In genomic region chr11:102773713-102774611, GRCm38 (mm10) we compare ENCODE assay signal across 8 mouse cellular contexts. TPM values are rescaled to one million over a fixed set of nuclear protein-coding genes. Genes with fewer than 3 reads are reported as not detected.
DNase-seq lines count a peak whose midpoint lies in the region; ATAC-seq and TF ChIP-seq lines count a peak whose summit lies in the region.

No protein-coding gene starts in this region.

- H3ac ChIP-seq in C2C12 (ENCODE audit: control insufficient read depth, insufficient read length, low read depth) (peak overlapping the region; percentile 27), myocyte (ENCODE audit: control insufficient read depth, insufficient read length) (no peak overlapping the region)

- 0 out of 2 replicates have a peak, but pooled peaks have one; percentile 36 for TF ChIP-seq POLR2A in embryonic fibroblast, embryonic 13.5 days (IDR thresholded peaks at IDR 0.05; ENCODE audit: low read depth, low read length)
- no peak for TF ChIP-seq POLR2A in myocyte (IDR thresholded peaks at IDR 0.05; ENCODE audit: insufficient read length, low read depth)

- under 1% methylated on average over 46 of the region's 46 CpGs for WGBS in heart, embryonic 10.5 days
- under 1% methylated on average over 46 of the region's 46 CpGs for WGBS in kidney, embryonic 15.5 days
- WGBS in stomach, embryonic 14.5 days = under 1% methylated on average over 46 of the region's 46 CpGs

- peak overlapping the region; percentile 36 for H3K4me3 ChIP-seq in C2C12 (ENCODE audit: insufficient read depth, poor library complexity, severe bottlenecking)
- peak overlapping the region; percentile 37 for H3K4me3 ChIP-seq in embryonic fibroblast, embryonic 13.5 days (ENCODE audit: insufficient read depth, low read length)
- H3K4me3 ChIP-seq in heart, embryonic 10.5 days = peak overlapping the region; percentile 72
- peak overlapping the region; percentile 55 for H3K4me3 ChIP-seq in kidney, embryonic 15.5 days (replicated peaks)
- H3K4me3 ChIP-seq in myocyte = peak overlapping the region; percentile 22
- H3K4me3 ChIP-seq in stomach, embryonic 14.5 days (ENCODE audit: low read depth, low read length) = peak overlapping the region; percentile 73

- ATAC-seq in kidney, embryonic 15.5 days (replicated peaks; ENCODE audit: low FRiP score) = peak; percentile 20
- peak; percentile 51; the same call in 1 of the 2 replicates for ATAC-seq in stomach, embryonic 14.5 days (ENCODE audit: insufficient number of reproducible peaks, insufficient read depth, low FRiP score, low read depth)

- no peak overlapping the region for H3K27ac ChIP-seq in embryonic fibroblast, embryonic 13.5 days (ENCODE audit: insufficient read depth, low read length)
- H3K27ac ChIP-seq in heart, embryonic 10.5 days = peak overlapping the region; percentile 88
- H3K27ac ChIP-seq in kidney, embryonic 15.5 days = peak overlapping the region; percentile 93
- peak overlapping the region; percentile 86 for H3K27ac ChIP-seq in stomach, embryonic 14.5 days (ENCODE audit: low read length)

- H3K36me3 ChIP-seq in C2C12 (ENCODE audit: control insufficient read depth, insufficient read depth) (no peaks in the 10 kb centered on the region), myocyte (ENCODE audit: control insufficient read depth, insufficient read depth) (no peaks in the 10 kb centered on the region)
- peaks cover 19% of the 10 kb centered on the region for H3K36me3 ChIP-seq in heart, embryonic 10.5 days
- H3K36me3 ChIP-seq in kidney, embryonic 15.5 days = peaks cover 8% of the 10 kb centered on the region; the same call in 1 of the 2 replicates
- H3K36me3 ChIP-seq in stomach, embryonic 14.5 days (ENCODE audit: control insufficient read depth, insufficient read depth, low read length) = no peaks in the 10 kb centered on the region

- H3K4me1 ChIP-seq in embryonic fibroblast, embryonic 13.5 days (ENCODE audit: control insufficient read depth, insufficient read depth, low read length) = no peaks in the 10 kb centered on the region
- peaks cover 80% of the 10 kb centered on the region for H3K4me1 ChIP-seq in heart, embryonic 10.5 days
- peaks cover 64% of the 10 kb centered on the region for H3K4me1 ChIP-seq in kidney, embryonic 15.5 days
- H3K4me1 ChIP-seq in stomach, embryonic 14.5 days (ENCODE audit: control insufficient read depth, insufficient read depth, low read length) = peaks cover 21% of the 10 kb centered on the region; the same call in 1 of the 2 replicates

- H3K9me3 ChIP-seq in heart, embryonic 10.5 days = no peaks in the 10 kb centered on the region
- H3K9me3 ChIP-seq in kidney, embryonic 15.5 days (replicated peaks) = no peaks in the 10 kb centered on the region
- no peaks in the 10 kb centered on the region for H3K9me3 ChIP-seq in stomach, embryonic 14.5 days (ENCODE audit: control insufficient read depth, low read depth, low read length)

- TF ChIP-seq CTCF in C2C12 (IDR thresholded peaks at IDR 0.05; ENCODE audit: control insufficient read depth, insufficient read depth, insufficient read length) = peak; percentile 92
- peak; percentile 96 for TF ChIP-seq CTCF in embryonic fibroblast, embryonic 13.5 days (IDR thresholded peaks at IDR 0.05; ENCODE audit: borderline replicate concordance, insufficient read depth, low read length)

- H3K79me3 ChIP-seq in C2C12 (ENCODE audit: low read depth) = no peaks in the 10 kb centered on the region

- H3K79me2 ChIP-seq in C2C12 (ENCODE audit: control insufficient read depth, insufficient read depth) = no peaks in the 10 kb centered on the region
- H3K79me2 ChIP-seq in myocyte (ENCODE audit: control insufficient read depth, insufficient read depth) = no peaks in the 10 kb centered on the region

- peak overlapping the region; percentile 99 for H3K4me2 ChIP-seq in kidney, embryonic 15.5 days
- peak overlapping the region; percentile 100 for H3K4me2 ChIP-seq in myocyte (ENCODE audit: low read depth)
- H3K4me2 ChIP-seq in stomach, embryonic 14.5 days (replicated peaks; ENCODE audit: low read depth, low read length) = peak overlapping the region; percentile 94

- DNase-seq in brain, adult 2 months (ENCODE audit: low read depth, low spot score) = peak; percentile 92
- peak; percentile 90 for DNase-seq in heart, embryonic 10.5 days (ENCODE audit: low spot score)
- peak; percentile 77 for DNase-seq in liver

- H3K27me3 ChIP-seq in C2C12 (ENCODE audit: control insufficient read depth, insufficient read depth, insufficient read length) = no peaks in the 10 kb centered on the region
- H3K27me3 ChIP-seq in heart, embryonic 10.5 days (ENCODE audit: insufficient read depth, poor library complexity, severe bottlenecking) = peaks cover 41% of the 10 kb centered on the region
- H3K27me3 ChIP-seq in kidney, embryonic 15.5 days = peaks cover 10% of the 10 kb centered on the region; the same call in 1 of the 2 replicates
- no peaks in the 10 kb centered on the region for H3K27me3 ChIP-seq in myocyte (ENCODE audit: control insufficient read depth, insufficient read depth, insufficient read length)
- H3K27me3 ChIP-seq in stomach, embryonic 14.5 days (ENCODE audit: control insufficient read depth, insufficient read depth, low read length) = no peaks in the 10 kb centered on the region

- peak overlapping the region; percentile 75 for H3K9ac ChIP-seq in kidney, embryonic 15.5 days
- H3K9ac ChIP-seq in stomach, embryonic 14.5 days (replicated peaks; ENCODE audit: low read depth, low read length) = peak overlapping the region; percentile 52

TF ChIP-seq in C2C12, 6 proteins besides CTCF, POLR2A, EP300 and RAD21:
- no peak for TF ChIP-seq MYOD1 (IDR thresholded peaks at IDR 0.05; ENCODE audit: control insufficient read depth, insufficient read length, low read depth)
TF ChIP-seq in C2C12: peak in this region for 0.

TF ChIP-seq in myocyte, 11 proteins besides CTCF, POLR2A, EP300 and RAD21:
- TF ChIP-seq MAX (IDR thresholded peaks at IDR 0.05; ENCODE audit: low read depth) = no peak
- TF ChIP-seq CEBPB (IDR thresholded peaks at IDR 0.05; ENCODE audit: insufficient read depth, poor library complexity, severe bottlenecking) = no peak
- no peak for TF ChIP-seq TCF3 (IDR thresholded peaks at IDR 0.05; ENCODE audit: insufficient read length, low read depth)
- no peak for TF ChIP-seq POLR2AphosphoS2 (IDR thresholded peaks at IDR 0.05; ENCODE audit: insufficient read length, low read depth)
- no peak for TF ChIP-seq SRF (IDR thresholded peaks at IDR 0.05; ENCODE audit: control insufficient read depth, insufficient read length, low read depth)
TF ChIP-seq in myocyte: peak in this region for 0.

RNA-seq across cellular contexts. Expression of gene Adam11, which starts 12.7 kb away (rescaled TPM):
- polyA plus RNA-seq in C2C12 (2012; fragmentation: generic; extraction: Trizol) = 0.41 TPM
- 0.40 and 2.0 TPM in 2 replicates for polyA plus RNA-seq in embryonic fibroblast, embryonic 13.5 days (2011; ENCODE audit: insufficient read length, low read depth, missing spikeins)
- 6.2 and 7.1 TPM in 2 replicates for polyA plus RNA-seq in heart, embryonic 10.5 days (2016; fragmentation: Nextera tagmentation; extraction: Ambion mirVana)
- 7.9 and 11.3 TPM in 2 replicates for polyA plus RNA-seq in kidney, embryonic 15.5 days (2015; fragmentation: Nextera tagmentation; extraction: Ambion mirVana)
- 0.19 TPM for polyA plus RNA-seq in myocyte (2012; fragmentation: generic; extraction: Trizol)
- polyA plus RNA-seq in stomach, embryonic 14.5 days (2014; fragmentation: Nextera tagmentation; extraction: Ambion mirVana) = 5.5 and 6.8 TPM in 2 replicates

RNA-seq across cellular contexts. Expression of gene Gjc1, which starts 45.5 kb away (rescaled TPM):
- 20.7 TPM for polyA plus RNA-seq in C2C12 (2012; fragmentation: generic; extraction: Trizol)
- 27.8 and 43.5 TPM in 2 replicates for polyA plus RNA-seq in embryonic fibroblast, embryonic 13.5 days (2011; ENCODE audit: insufficient read length, low read depth, missing spikeins)
- polyA plus RNA-seq in heart, embryonic 10.5 days (2016; fragmentation: Nextera tagmentation; extraction: Ambion mirVana) = 57.0 and 81.1 TPM in 2 replicates
- polyA plus RNA-seq in kidney, embryonic 15.5 days (2015; fragmentation: Nextera tagmentation; extraction: Ambion mirVana) = 59.2 and 63.7 TPM in 2 replicates
- 10.3 TPM for polyA plus RNA-seq in myocyte (2012; fragmentation: generic; extraction: Trizol)
- 57.0 and 64.8 TPM in 2 replicates for polyA plus RNA-seq in stomach, embryonic 14.5 days (2014; fragmentation: Nextera tagmentation; extraction: Ambion mirVana)

Comparison
In these comparisons a context has a peak if more than half of its experiments do, and no peak if none do; other contexts are left out.
1. H3K4me3 ChIP-seq: peak in every context shown above with its lines; median percentile 73 in stomach, embryonic 14.5 days; 72 in heart, embryonic 10.5 days; 55 in kidney, embryonic 15.5 days; 37 in embryonic fibroblast, embryonic 13.5 days; 36 in C2C12; 22 in myocyte.